Mouse (Mus musculus): ENCODE data around the gene Morc1.

Gene Morc1

DNA sequence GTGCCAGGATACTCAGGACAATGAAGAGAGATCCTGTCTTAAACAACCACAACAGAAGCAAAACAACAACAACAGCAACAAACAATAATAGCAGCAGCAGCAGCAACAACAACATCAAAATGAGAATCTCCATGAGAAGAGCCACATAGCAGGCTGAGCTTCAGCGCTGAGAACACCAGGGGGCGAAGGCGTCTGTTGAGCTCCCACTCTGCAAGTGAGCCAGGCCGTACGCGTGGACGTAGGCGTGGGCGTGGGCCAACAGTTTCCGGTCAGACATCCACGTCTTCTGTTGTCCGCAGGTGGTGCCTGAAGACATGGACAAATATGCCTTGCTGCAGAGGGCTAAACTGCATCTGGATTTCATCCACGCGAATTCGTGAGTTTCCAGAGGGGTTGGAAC lies at the start of gene Morc1:
Gene Morc1 (plus strand): TSS at position 211 of the 400 bp plus-strand sequence.
- no peak for DNase-seq (ENCODE audit: low spot score)

DNA sequence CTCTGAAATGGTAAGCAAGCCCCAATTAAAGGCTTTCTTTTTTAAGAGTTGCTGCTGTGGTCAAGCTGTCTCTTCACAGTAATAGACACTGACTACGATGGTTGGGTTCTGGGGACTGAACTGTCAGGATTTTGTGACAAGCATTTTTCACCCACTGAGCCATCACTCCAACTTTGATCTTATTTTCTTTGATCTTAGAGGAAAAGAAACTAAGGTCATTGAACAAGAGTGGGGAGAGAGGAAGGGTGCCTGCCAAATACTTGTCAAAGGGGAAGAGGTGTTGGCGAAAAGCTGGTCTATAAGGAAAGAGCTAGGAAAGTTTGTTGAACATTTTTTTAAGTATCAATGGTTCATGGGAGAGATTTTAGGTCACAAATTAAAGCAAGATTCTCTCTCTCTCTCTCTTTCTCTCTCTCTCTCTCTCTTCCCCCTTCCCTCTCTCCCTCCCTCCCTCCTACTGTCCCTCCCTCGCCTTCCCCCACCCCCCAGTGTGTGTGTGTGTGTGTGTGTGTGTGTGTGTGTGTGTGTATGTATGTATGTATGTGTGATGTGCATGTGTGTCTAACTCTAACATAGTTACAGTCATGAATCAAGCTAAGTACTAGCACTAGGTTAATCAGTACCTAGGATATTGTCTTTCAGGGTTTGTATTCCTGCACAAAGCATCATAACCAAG lies 47.3 kb upstream of the Morc1 start:
- no peak for DNase-seq (ENCODE audit: low spot score)

DNA sequence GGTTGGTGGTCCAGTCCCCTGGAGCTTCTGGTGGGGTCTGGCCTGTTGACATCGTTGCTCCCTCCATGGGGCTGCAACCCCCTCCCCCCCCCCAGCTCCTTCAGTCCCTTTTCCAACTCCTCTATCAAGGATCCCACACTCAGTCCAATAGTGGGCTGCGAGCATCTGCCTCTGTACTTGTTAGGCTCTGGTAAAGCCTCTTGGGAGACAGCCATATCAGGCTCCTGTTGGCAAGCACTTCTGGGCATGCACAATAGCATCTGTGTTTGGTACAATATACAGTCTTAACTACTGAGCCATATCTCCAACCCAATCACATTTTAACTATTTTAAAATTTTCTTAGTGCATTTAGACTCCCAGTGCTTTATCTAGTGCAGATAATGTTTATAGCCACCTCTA lies 44.1 kb upstream of the Morc1 start:
- DNase-seq (ENCODE audit: low spot score) = no peak

DNA sequence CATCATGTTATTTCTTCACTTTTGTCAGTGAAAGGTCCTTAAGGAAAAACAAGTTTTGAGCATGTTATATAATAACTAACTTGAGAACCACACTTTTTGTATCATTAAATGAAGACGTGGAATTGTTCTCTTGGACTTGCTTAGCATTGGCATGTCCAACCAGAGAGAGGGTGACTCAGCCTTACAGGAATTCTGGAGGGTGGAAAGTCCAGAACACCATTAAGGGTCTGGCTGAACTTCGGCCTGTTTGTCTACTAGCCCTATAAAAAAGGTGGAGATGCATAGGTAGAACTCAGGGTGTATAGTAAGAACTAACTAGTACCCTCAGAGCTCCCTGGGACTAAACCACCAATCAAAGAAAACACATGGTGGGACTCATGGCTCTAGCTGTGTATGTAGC lies 35.8 kb upstream of the Morc1 start:
- DNase-seq (ENCODE audit: low spot score) = no peak

DNA sequence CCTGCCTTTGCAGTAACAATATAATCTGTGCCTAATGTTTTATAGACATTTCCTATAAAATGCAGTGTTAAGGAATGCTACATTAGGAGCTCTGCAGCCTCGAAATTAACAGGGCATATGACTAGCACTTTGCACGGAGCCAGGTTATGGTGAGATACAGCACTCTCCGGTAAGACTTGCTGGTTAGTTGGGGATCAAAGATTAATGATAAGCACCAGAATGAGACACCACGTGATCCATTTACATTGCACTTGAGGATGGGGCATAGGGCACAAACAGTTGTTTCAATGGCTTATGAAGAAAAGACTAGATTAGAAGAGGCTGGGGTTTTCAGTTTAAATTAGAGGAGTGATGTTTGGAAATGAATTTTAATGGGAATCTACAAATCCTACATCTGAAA lies 28.1 kb upstream of the Morc1 start:
- DNase-seq (ENCODE audit: low spot score) = no peak

DNA sequence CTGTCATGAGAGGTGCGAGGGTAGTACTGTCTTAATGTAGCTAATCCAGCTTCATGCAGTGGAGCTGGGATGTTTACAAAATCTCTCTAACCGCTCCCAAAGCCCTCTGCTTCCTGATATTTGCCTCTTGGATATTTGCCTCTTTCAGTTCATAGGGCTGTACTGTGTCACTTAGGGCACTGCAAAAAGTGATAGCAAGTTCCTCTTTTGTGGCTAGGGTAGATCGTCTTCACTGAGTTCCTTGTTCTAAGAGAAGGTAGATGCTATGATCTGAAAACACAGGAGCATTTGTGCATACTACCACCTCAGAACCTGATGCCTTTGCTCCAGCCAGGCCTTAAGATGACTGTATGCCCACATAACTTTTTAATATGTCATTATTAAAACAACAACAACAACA lies 27.6 kb upstream of the Morc1 start:
- DNase-seq (ENCODE audit: low spot score) = no peak

DNA sequence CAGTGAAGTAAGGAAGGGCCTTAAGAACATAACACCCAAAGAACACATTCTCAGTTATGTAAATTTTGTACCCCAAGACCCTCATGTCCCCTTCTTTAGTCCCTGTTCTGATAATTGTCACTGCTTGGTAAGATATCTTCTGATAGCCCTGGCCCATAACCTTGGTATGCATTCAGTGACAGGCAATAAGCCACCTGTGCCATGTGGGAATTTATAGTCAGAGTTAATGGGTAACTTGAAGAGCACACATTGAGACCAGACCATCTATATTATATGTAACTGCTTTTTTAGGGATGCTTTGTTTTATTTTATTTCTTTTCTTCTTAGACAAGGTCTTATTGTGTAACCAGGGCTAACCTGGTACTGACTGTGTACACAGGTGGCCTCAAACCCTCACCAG lies 27.0 kb upstream of the Morc1 start:
- DNase-seq (ENCODE audit: low spot score) = no peak

DNA sequence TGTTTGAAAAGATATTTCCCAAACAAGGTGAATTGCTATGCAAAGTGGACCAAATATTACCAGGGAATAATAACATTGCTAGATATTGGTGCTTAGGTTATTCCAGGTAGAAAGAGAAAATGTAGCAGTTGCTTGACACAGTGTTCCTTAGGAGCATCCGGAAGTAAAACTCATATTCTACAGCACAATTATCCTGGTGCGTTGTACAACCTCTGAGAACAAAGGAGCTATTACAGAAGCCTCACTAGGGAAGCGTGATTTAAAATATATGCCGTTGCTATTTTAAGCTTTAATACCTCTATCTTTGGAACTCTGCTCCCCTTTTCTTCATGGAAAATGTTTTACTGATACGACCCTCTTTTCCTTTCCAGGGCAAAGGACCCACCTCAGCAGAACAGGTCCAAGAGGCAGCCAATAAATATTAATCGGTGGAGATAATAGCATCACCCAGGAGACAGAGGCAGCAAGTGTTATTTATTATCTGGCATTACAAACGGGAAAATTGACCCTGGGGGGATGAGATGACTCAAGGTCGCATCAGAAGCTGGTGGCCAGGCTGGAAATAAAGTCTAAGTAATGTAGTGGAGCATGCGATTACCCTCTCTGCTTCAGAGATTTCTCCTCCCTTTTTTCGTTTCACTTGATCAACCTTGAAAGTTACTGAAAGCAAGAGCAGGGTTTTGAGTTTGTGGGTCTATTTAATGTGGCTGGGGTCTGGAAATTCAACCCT lies 25.2 kb upstream of the Morc1 start:
- no peak for DNase-seq (ENCODE audit: low spot score)

DNA sequence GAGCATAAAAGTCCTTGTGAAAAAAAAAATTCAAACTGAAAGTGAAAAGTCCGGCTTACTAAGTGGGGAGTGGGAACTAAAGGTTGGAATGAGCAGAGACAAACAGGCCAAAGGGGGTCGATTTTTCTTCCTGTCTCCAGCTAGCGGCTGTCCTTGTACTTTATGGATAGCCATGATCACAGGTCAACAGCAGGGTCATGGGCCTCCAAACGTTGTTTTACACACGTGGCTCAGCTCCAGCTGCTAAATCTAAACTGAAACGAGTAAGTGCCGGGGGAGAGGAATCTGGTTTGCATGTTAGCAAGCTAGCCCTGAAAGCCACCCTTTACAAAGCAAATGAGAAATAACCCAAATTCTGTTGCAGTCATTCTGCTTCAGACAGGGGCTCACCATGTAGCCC lies 21.5 kb upstream of the Morc1 start:
- DNase-seq (ENCODE audit: low spot score) = no peak

DNA sequence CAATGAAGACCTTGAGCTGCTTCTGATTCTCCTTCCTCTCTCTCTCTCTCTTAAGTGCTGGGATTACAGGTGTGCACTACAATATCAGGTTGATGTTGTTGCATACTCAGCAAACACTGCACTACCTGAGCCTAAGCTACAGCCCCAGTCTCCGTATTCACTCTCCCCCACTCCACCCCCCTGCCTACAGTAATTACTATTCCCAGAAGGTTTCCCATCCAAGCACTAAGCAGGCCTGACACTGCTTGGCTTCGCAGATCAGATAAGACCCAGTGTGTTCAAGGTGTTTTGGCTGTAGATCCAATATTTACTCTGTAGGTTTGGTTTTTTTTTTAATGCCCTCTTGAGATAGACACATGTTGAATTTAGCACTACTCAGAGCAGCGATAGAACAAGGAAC lies 20.9 kb upstream of the Morc1 start:
- DNase-seq (ENCODE audit: low spot score) = no peak

DNA sequence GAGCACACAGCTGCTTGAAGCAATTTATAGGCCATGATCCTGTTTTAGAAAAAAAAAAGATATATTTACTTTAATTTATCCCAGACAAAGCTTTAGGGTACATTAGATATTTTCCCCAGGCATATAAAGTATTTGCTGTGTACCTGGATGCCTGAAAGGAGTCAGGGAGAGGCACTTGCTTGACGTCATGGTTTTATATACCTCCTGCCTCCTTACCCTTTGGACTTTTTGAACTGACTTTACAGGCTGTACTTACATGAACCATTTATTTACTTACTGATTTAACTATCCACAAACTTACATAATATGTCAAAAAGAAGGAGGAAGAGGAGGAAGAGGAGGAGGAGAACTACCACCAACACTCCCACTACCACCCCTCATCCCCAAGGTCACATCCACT lies 18.8 kb upstream of the Morc1 start, which contains the start of gene Gm5485:
Gene Gm5485 (minus strand): TSS at position 171 of the 400 bp plus-strand sequence.
- DNase-seq (ENCODE audit: low spot score) = no peak

DNA sequence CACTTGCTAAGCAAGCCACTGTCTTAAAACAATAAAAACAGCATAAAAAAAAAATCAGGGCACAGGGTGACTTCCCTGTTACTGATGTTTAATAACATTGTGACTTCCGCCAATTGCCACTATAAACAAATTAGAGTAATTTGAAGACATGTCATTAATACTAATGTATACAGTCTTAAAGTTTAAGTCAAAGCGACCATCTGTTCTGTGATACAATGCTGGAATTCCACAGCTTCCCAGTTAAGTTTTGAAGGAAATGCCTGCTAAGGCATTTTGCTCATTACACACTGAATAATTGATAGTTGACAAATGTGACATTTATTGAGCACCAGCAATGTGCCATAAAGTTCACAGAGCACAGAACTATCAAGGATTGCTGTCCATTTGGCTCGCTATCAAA lies 12.5 kb upstream of the Morc1 start:
- no peak for DNase-seq (ENCODE audit: low spot score)

DNA sequence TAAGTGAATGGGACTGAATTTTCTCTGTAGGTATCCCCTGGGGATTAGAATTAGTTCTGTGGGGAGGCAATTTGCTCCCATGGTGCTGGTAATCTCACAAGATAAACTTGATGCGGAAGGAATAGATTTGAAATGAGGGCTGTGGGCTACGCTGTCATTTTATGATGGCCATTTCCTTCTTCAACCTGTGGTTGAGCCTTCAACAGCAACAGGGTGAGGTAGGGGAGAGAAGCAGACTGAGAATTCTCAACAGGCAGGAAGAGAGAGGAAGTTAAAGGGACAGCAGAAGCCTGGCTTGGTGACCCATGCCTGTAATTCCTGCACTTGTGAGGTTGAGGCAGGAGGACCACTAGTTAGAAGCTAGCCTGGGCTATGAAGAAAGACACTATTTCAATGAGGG lies 12.0 kb upstream of the Morc1 start:
- DNase-seq (ENCODE audit: low spot score) = no peak

DNA sequence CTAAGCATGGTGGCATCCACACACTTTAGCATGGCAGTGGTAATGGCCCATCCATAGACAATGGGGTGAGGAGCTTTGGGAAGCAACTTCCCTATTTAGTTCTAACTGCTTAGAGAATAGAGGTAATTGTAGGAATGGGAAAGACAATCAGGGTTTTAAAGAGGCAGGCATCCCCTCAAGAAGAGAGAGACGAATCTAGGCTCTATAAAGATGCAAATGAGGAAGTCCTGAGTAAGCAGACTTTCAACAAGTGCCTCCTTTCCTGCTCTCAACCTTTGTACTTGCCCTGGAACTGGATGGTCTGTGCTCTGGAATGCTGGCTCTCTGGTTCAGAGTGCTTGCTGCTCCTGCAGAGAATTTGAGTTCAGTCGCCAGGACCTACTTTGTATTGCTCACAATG lies 8.5 kb upstream of the Morc1 start:
- no peak for DNase-seq (ENCODE audit: low spot score)

DNA sequence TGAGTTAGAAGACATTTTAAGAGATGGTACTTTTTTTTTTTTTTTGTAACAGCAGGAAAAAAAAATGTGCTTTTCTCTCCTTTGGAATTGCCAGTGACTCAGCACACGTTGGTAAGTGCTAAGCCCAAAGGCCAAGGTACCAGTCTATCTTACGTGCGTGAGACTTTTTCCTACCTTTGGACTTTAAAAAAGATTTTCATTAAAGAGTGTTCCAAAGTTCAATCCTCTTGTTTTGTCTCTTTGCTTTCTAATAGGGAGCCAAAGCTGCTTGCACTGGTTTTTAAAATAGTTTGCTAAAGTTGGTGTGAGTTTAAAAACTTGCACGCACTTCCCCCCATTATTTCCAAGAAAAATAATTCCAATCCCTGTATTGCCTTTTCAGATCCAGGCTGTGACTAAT lies 7.0 kb upstream of the Morc1 start:
- DNase-seq (ENCODE audit: low spot score) = no peak

DNA sequence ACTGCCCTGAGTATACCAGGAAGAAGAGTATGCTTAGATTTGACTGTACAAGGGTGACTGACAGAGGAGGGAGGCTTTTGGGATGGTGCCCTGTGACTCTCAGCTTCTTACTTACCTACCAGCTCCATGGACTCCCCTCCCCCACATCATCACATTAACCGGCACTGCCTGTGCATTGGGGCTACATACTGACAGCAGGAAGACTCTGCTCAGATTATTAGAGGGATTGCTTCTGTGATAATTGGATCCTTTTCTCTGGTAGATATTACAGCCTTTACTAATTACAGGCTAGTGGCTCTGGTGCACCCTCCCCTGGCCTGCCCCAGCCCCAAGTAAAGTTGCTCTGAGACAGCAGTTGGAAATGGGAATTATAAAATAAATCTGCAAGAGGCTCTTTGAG lies 1.6 kb upstream of the Morc1 start:
- no peak for DNase-seq (ENCODE audit: low spot score)

DNA sequence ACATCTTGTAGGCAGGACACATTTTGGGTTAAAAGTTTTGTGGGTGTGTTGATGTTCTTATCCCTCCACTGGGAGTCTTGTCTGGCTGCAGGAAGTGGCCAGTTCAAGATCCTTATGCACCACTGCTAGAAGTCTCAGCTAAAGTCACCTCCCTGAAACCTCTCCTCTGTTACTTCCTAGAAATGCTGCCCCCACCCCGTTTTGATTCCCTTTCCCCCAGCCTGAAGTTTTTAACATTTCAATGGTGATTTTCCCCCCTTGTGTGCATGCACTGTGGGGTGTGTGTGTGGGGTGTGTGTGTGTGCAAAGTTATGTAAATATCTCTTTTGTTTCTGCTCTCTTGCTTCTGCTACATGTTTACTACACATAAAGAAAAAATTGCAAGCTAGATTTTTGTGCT lies 4.4 kb downstream of the Morc1 start:
- no peak for DNase-seq (ENCODE audit: low spot score)

DNA sequence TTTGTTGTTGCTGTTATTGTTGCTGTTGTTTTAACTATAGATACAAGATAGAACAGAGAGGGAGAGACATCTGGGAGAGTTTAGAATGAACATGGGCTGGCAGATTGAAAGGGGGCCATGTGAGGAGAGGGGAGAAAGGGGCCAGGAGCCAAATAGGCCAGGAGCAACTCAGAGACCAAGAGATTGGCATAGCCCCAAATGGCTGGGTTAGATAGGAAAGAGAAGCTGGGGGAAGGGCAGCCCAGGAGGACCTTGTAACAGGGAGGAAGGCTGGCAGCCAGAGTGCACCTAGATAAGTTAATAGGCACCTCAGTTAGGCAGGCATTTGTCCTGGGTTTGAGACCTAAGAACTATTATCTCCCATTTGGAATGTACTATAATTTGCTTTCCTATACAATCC lies 6.4 kb downstream of the Morc1 start:
- DNase-seq (ENCODE audit: low spot score) = no peak

DNA sequence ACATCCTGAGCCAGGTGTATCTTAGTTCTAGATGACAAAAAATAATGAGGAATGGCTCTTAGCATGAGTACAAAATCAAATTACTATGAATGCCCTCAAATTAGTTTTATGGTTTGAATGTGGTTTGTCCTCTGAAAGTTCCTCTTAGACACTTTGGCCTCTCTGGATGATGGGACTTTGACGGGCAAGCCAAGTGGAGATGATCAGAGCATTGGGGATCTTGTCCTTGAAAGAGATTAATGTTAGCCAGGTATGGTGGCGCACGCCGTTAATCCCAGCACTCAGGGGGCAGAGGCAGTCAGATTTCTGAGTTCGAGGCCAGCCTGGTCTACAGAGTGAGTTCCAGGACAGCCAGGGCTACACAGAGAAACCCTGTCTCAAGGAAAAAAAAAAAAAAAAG lies 13.6 kb downstream of the Morc1 start:
- DNase-seq (ENCODE audit: low spot score) = no peak

DNA sequence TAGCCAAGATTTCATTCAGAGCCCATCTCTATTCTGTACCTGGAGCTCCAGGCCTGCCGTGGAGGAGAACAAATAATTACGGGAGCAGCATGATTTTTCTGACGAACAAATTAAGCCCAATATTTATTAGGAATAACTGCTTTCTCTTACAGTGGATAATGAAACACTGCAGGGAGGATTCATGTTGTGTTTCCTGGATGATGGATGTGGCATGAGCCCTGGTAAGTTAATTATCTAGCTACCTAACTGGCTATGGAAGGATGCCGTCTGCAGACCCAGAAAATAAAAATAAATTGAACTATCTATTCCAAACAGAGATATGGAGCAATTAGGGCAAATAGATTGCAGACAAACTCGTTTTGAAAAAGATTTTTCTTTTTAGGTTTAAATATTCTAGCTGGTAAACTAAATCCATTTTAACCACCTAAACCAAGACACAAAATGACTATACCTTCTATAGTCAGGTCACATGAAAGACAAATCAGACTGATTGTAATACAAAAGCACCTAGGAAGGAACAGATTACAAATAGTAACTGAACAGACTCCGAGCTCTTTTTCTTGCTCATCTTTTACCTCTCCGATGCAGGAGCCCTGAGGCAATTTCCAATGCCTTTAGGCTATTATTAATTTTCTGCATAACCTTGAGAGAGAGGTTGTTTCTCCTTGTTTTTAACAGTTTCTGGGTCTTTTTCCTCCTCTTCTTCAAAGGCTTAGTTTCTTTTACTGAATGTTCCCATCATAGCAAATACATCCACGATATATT lies 15.3 kb downstream of the Morc1 start:
- DNase-seq (ENCODE audit: low spot score) = no peak

DNA sequence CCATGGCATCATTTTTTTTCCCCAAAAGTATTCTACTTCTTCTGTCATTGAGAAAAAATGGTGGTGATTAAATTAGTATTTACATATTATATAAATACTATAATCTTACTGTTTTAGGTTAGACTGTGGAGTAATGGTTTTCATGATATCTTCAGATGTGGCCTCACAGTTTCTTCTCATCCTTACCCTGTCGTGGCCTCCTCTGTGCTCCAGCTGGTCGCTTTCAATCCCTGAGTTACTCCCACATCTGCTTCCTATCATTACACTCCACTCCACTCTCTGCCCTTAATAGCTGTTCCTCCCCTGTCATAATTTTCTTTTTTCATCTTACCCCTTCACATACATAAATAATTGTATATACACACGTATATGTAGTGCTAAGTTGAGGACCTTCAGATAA lies 22.2 kb downstream of the Morc1 start:
- no peak for DNase-seq (ENCODE audit: low spot score)

DNA sequence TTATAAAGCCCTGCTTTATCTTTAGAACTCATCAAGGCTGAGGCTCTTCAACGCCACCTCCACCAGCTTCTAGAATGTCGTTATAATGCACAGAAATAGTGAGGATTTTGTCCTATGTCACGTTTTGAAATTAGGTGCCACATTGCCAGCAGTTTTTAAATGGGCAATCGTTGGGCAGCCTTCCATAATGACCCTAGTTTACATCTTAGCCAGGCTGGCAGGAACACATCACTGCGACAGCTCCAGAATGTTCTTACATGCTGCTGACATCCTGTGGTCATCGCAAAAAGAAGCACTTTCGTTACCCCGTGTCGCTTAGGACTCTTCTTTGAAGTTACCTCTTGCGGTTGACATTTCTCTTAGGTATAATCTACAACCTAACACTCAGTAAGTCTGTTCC lies 42.4 kb downstream of the Morc1 start:
- no peak for DNase-seq (ENCODE audit: low spot score)

Data from ovary, postnatal 36 days (tissue).